Mouse (Mus musculus) heart, postnatal 0 days (tissue): ENCODE results near the gene Recql5. TPM values are rescaled to one million over a fixed set of nuclear protein-coding genes. Genes with fewer than 3 reads are reported as not detected.
"Not testable (repeated sequence)": the region's sequence is repeated elsewhere in the genome, so short reads cannot be mapped to it uniquely, and the experiment has no call there.

Experiments
- ATAC-seq: fragments of 200-750 bp; cut with Nextera tagmentation; 2 replicates; pipeline ENCODE4 v1.8.0; 2017; ENCODE audit warnings: low read depth, moderate number of reproducible peaks, moderate library complexity; ENCODE audit not compliant: insufficient read depth
- DNase-seq: peaks from one replicate; pipeline ENCODE4 v3.0.0-alpha.2; 2016; ENCODE audit warnings: low spot score
- H3K27ac ChIP-seq: fragments of 300-500 bp; sonication (generic); 2 replicates; pipeline ENCODE4 v1.5.1; 2014; ENCODE audit warnings: low read depth, mild to moderate bottlenecking
- H3K27me3 ChIP-seq: fragments of 300-500 bp; sonication (generic); 2 replicates; pipeline ENCODE4 v1.6.1; 2014; ENCODE audit warnings: low read length, mixed read lengths; ENCODE audit not compliant: control insufficient read depth, insufficient read depth
- H3K36me3 ChIP-seq: fragments of 300-500 bp; sonication (generic); replicated peaks from 2 replicates; pipeline ENCODE4 v1.6.1; 2014; ENCODE audit warnings: low read length, mixed read lengths; ENCODE audit not compliant: control insufficient read depth, insufficient read depth
- H3K4me1 ChIP-seq: fragments of 300-500 bp; sonication (generic); 2 replicates; pipeline ENCODE4 v1.6.1; 2014; ENCODE audit warnings: antibody characterized with exemption; ENCODE audit not compliant: control insufficient read depth, insufficient read depth
- H3K4me2 ChIP-seq: fragments of 300-500 bp; sonication (generic); 2 replicates; pipeline ENCODE4 v1.6.1; 2014; ENCODE audit warnings: low read depth, mild to moderate bottlenecking, low read length, moderate library complexity
- H3K4me3 ChIP-seq: fragments of 300-500 bp; sonication (generic); 2 replicates; pipeline ENCODE4 v1.5.1; 2014; ENCODE audit warnings: low read depth, low read length
- H3K9ac ChIP-seq: fragments of 300-500 bp; sonication (generic); replicated peaks from 2 replicates; pipeline ENCODE4 v1.6.1; 2014; ENCODE audit warnings: low read depth, low read length, mixed read lengths
- H3K9me3 ChIP-seq: fragments of 300-500 bp; sonication (generic); replicated peaks from 2 replicates; pipeline ENCODE4 v1.6.1; 2016; ENCODE audit warnings: low read length; ENCODE audit not compliant: control insufficient read depth
- CTCF ChIP-seq: IDR thresholded peaks from 2 replicates; pipeline ENCODE4 v1.5.1; 2016; ENCODE audit warnings: antibody characterized with exemption, control low read depth, low read depth
- EP300 ChIP-seq: IDR thresholded peaks from 2 replicates; pipeline ENCODE4 v1.6.1; 2016; ENCODE audit warnings: antibody characterized with exemption, low read depth
- WGBS: fragments of 180-500 bp; shearing (Covaris S2); extraction: QIAGEN DNeasy Blood & Tissue Kit; methylation state at CpG from one replicate; pipeline ENCODE4 v1.1.7; 2014; 5-methylcytosine and 5-hydroxymethylcytosine counted together
- polyA plus RNA-seq: library from polyadenylated mRNA; unstranded; fragments of >200 nt; fragmentation: Nextera tagmentation; extraction: Ambion mirVana; gene quantifications from 2 replicates; pipeline ENCODE4 v1.2.1, GENCODE M21; 2015
- total RNA-seq: library from RNA; depleted of rRNA; stranded (reverse); fragments of >200 nt; gene quantifications from 2 replicates; pipeline ENCODE4 v1.2.3, GENCODE M21; 2014; ENCODE audit warnings: low replicate concordance

The Recql5 gene
- total and polyA plus RNA-seq, 2 experiments from 2014 or later, result 5.8 to 6.2 TPM

DNA sequence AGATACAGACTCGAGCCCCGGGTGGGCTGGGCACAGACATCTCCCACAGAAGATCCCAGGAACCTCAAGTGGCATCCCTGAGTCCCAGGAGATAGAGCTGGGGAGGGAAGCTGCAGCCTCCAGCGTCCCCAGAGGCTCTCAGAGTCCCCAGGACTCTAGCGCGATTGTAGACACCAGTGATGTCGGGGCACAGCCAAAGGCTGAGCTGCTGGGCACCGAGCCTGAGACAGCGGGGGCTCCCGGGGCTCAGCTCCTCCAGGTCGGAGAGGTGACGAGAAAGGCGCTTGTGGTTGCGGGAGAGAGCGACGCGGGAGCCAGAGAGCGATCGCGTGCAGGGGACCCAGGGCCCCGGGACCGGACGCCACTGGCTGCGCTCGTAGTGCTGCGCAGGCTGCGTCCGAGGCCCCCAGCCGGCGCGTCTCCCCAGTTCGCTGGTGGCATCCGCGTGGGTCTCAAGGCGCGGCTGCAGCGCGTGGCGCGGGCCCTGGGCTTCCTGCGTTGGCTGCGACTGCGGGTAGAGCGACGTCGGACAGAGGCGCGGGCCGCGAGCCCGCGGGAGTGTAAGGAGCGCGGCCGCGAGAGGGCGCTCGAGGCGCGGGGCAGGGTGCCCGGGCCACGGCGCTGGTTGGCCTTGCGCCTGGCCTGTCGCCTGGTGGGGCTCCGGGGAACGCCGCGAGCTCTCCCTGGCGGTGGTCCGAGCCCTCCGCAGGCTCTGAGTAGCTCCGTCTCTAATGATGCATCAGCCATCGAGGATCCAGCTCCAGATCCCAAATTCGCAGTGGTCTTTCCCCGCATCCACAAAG, 73.9 kb downstream of the Recql5 start:
- peak; percentile 75 for TF ChIP-seq CTCF
- no peak for TF ChIP-seq EP300
- H3K36me3 ChIP-seq, result 0 out of 2 replicates have a peak, but pooled peaks cover 9% of the 10 kb centered on the region
- 3% methylated on average over 56 of the region's 75 CpGs for WGBS
- peak overlapping the region; percentile 68 for H3K4me2 ChIP-seq
- DNase-seq (peak; percentile 85), ATAC-seq (peak; percentile 94)
- peaks cover 5% of the 10 kb centered on the region for H3K4me1 ChIP-seq
- H3K27ac ChIP-seq, result no peak overlapping the region
- H3K9ac ChIP-seq, result peak overlapping the region; percentile 5; the same call in 1 of the 2 replicates
- peak overlapping the region; percentile 42 for H3K4me3 ChIP-seq
- peaks cover 31% of the 10 kb centered on the region for H3K27me3 ChIP-seq
- no peaks in the 10 kb centered on the region for H3K9me3 ChIP-seq

DNA sequence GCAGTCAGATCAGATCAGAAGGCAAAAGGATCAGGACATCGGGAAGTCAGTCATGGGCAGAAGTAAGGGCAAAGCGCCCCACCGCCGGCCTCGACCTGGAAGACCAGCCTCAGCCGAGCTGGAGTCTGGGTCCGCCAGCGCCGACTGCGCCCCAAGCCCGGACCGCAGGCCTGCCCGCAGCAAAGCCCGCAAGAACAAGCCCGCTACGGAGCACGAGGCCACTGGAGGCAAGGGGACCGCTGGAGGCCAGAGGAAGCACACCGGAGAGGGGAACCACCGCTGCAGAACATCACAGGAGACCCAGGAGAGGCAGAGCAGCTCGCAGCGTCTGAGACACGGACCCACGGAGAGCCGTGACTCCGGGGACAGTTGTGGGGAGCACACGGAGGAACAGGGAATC, 74.9 kb downstream of the Recql5 start, which contains the start of gene Myo15b:
TSS of gene Myo15b (plus strand) at position 53 of the 400 bp plus-strand sequence.
- Histone ChIP-seq H3K27ac (no peak within 1 kb of the TSS), H3K36me3 (peaks cover 17% of the 10 kb centered on the region; the same call in 1 of the 2 replicates), H3K4me1 (peaks cover 5% of the 10 kb centered on the region), H3K9ac (peak within 1 kb of the TSS; percentile 5; the same call in 1 of the 2 replicates), H3K9me3 (no peaks in the 10 kb centered on the region), H3K4me3 (peak within 1 kb of the TSS; percentile 42), H3K4me2 (peak within 1 kb of the TSS; percentile 68), H3K27me3 (peaks cover 31% of the 10 kb centered on the region)
- TF ChIP-seq CTCF, result no peak
- TF ChIP-seq EP300, result no peak
- WGBS, result 17% methylated on average over 27 of the region's 27 CpGs
- ATAC-seq, result no peak
- DNase-seq, result no peak

GRCm38 (mm10) chr11:115857936-115858335, 75.3 kb downstream of the Recql5 start:
- DNase-seq (no peak), ATAC-seq (no peak)
- H3K27ac ChIP-seq, result no peak overlapping the region
- 46% methylated on average over 13 of the region's 13 CpGs for WGBS
- no peak overlapping the region for H3K4me3 ChIP-seq
- H3K4me1 ChIP-seq, result peaks cover 5% of the 10 kb centered on the region
- H3K36me3 ChIP-seq, result peaks cover 21% of the 10 kb centered on the region
- no peaks in the 10 kb centered on the region for H3K9me3 ChIP-seq
- H3K9ac ChIP-seq, result no peak overlapping the region
- peaks cover 31% of the 10 kb centered on the region for H3K27me3 ChIP-seq
- no peak overlapping the region for H3K4me2 ChIP-seq
- TF ChIP-seq CTCF (no peak), EP300 (no peak)

- not testable (repeated sequence) for H3K9me3 ChIP-seq, H3K4me1 ChIP-seq, H3K4me2 ChIP-seq, DNase-seq, ATAC-seq, H3K4me3 ChIP-seq, H3K27ac ChIP-seq, H3K9ac ChIP-seq
- WGBS, result 94% methylated on average over 4 of the region's 4 CpGs
- H3K27me3 ChIP-seq, result peaks cover 30% of the 10 kb centered on the region
- H3K36me3 ChIP-seq, result peaks cover 23% of the 10 kb centered on the region
Observed at GRCm38 (mm10) chr11:115857146-115857545, 76.1 kb downstream of the Recql5 start.

DNA sequence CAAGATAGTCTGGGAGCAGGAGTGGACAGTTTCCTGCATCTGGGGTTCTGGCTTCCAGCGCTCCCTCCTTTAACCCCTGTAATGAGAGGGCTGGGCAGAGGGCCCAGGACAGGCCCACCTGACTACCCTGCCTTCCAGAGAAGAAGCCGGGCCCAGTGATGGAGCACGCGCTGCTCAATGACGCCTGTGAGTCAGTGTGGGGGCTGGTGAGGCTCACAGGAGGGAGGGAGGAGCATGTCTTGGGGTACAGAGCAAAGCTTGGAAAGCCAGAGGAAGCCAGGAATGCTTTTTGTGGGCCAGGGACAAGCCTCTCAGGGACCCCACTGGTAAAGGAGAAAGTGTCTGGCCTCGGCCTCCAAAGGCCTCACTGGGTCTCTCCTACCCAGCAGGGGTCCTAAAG, 78.6 kb downstream of the Recql5 start:
- Histone ChIP-seq H3K4me2 (no peak overlapping the region), H3K9ac (no peak overlapping the region), H3K4me3 (no peak overlapping the region), H3K27me3 (peaks cover 22% of the 10 kb centered on the region), H3K4me1 (peaks cover 5% of the 10 kb centered on the region), H3K27ac (no peak overlapping the region), H3K9me3 (no peaks in the 10 kb centered on the region), H3K36me3 (peaks cover 45% of the 10 kb centered on the region)
- ATAC-seq, result no peak
- no peak for DNase-seq
- no peak for TF ChIP-seq EP300
- TF ChIP-seq CTCF, result no peak
- WGBS, result 86% methylated on average over 6 of the region's 6 CpGs

DNA sequence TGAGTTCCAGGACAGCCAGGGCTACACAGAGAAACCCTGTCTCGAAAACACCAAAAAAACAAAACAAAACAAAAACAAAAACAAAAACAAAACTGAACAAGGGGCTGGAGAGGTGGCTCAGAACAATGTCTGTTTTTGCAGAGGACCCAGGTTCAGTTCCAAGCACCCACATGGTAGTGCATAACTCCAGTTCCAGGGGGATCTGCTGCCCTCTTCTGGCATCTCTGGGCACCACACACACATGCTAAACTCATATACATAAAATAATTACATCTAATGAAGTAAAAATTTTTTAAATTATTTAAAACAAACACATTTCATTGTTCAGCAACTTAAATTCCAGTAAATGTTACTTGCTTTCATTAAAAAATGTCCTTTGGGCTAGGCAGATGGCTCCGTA, 87.5 kb downstream of the Recql5 start:
- Histone ChIP-seq H3K27me3 (no peaks in the 10 kb centered on the region), H3K9me3 (no peaks in the 10 kb centered on the region), H3K27ac (no peak overlapping the region), H3K36me3 (peaks cover 36% of the 10 kb centered on the region), H3K9ac (no peak overlapping the region), H3K4me2 (no peak overlapping the region), H3K4me3 (no peak overlapping the region), H3K4me1 (peaks cover 21% of the 10 kb centered on the region)
- ATAC-seq, result no peak
- 93% methylated on average over 2 of the region's 2 CpGs for WGBS
- DNase-seq, result no peak
- TF ChIP-seq CTCF, result no peak
- TF ChIP-seq EP300, result no peak
